Mouse (Mus musculus) heart, adult 2 months (tissue): Measurements from ENCODE around the gene Masp1.

ENCODE experiments used
- CTCF ChIP-seq: fragments of 200-600 bp; IDR thresholded peaks from 2 replicates; pipeline ENCODE4 v1.8.1; 2022; ENCODE audit warnings: antibody characterized with exemption, mild to moderate bottlenecking, moderate library complexity
- EP300 ChIP-seq: fragments of 200-500 bp; IDR thresholded peaks from 2 replicates; pipeline ENCODE4 v1.6.1; 2011; ENCODE audit warnings: low read depth, low read length, control low read depth; ENCODE audit not compliant: insufficient read depth

DNA sequence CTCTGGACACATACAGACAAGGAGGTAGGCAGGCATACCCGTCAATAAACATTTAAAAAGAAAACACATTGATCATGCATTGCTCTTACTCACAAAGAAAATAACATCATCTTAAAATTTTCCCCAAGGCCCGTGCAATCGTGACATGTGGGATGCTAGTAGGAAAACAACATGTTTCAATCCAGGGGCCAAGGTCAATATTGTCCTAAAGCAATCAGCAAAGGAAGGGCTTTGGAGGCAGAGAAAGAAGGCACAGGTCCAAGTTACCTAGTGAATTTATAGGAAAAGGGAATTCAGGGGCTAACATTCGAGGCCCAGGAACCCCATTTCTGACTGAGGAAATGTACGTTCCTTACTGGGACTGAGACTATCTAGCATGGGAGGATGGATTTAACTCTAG is 3.4 kb downstream of the Masp1 start:
- TF ChIP-seq EP300 (no peak), CTCF (no peak)
